Mouse (Mus musculus): Measurements from ENCODE around the gene Fam166b.

Gene Fam166b

GRCm38 (mm10) chr4:43406162-43406971 lies 22.6 kb downstream of the Fam166b start:
- in situ Hi-C loops (cut with MboI, MseI) = no loop called here

GRCm38 (mm10) chr4:43404697-43405096 lies 24.2 kb downstream of the Fam166b start:
- in situ Hi-C loops (cut with MboI, MseI) = no loop called here

- in situ Hi-C loops (cut with MboI, MseI) = no loop called here
Observed at GRCm38 (mm10) chr4:43402212-43402611, 26.7 kb downstream of the Fam166b start.

DNA sequence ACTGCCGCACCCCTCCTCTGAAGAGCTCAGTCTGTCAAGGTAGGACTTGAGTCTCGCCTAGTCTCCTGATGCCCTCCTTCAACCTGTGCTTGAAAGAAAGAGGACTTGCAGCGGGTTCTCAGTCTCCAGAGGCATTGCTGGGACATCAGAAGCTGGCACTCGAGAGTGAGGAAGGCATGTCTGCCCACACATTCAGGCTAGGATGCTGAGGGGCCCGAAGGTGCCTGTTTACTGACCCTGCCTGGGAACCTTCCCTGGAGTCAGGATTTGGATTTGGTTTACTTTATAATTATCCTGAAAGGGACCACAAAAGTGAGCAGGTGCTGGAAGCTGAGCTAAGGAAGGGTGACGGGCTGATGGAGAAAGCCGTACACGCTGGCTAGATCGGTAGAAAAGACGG lies 27.4 kb downstream of the Fam166b start:
- in situ Hi-C loops (cut with MboI, MseI) = no loop called here

GRCm38 (mm10) chr4:43400976-43401375 lies 28.0 kb downstream of the Fam166b start:
- in situ Hi-C loops (cut with MboI, MseI) = no loop called here

DNA sequence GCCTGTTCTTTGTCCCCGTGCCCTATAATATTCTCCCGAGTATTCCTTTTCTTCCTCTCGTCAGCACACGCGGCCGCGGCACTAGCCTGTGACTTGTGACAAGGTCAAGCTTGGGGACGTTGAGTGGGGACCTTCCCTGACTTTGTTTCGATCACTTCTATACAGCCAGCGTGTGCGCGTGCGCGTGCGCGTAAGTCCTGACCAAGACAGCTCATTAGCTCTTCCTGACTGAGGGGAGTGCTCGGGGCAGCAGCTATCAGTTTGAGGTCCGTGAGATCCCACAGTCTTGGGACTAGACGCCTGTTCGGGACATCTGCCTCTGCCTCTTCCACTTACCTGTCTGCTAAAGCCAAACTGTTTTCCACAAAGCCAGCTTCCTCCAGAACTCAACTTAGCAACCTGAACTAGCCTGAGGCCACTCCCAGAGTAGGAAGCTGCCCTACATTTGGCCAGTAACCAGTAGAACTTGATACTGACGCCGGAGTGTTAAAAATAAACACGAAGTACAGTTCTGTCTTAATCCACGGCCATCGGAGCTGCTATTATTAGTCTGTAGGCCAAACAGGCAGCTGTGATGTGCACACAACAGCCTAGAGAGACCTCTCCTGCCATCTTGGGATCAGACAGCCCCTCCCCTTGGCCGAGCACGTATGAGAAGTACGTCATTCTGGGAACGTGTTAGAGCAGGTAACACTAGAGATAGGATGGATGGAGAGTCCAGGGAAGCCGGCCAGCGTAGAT lies 29.4 kb downstream of the Fam166b start:
- in situ Hi-C loops (cut with MboI, MseI) = no loop called here

GRCm38 (mm10) chr4:43398829-43399331 lies 30.1 kb downstream of the Fam166b start:
- in situ Hi-C loops (cut with MboI, MseI) = no loop called here

GRCm38 (mm10) chr4:43398014-43398413 lies 30.9 kb downstream of the Fam166b start:
- in situ Hi-C loops (cut with MboI, MseI) = no loop called here

GRCm38 (mm10) chr4:43396381-43396780 lies 32.6 kb downstream of the Fam166b start:
- in situ Hi-C loops (cut with MboI, MseI) = no loop called here

DNA sequence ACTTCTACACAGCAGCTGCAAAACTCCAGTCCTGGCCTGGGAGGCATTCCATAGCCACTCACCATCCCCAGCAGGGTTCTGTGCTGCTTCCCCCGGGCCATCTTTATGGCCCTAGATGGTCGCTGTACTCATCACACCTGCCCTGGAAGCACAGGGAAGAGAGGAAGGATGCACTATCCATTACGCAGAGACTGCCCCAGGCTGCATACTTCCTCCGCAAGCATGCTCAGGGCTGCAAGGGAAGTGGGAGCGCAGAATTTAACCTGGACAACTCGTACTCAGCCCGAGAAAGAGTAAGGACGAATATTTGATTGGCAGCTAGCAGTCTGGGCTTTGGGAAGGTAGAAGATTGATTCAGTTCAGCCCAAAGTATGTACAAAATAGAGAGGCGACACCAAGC lies 33.1 kb downstream of the Fam166b start:
- in situ Hi-C loops (cut with MboI, MseI) = no loop called here

DNA sequence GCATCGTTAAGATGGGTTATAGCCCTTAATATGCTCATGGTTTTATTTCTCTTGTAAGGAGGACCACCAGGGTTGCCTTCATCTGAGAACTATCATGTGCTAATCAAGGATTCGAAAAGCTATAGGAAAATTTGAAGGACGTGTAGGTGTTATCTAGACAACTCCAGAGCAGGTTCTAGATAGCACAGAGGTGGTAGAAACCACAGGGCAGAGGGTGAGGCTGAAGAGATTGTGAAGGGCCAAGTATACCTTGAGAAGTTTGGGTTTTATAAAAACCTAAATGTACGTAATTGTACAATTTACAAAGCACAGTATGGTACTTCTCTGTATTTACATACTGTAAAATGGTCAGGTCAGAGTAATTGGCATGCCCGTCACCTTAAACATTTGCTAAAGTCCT lies 33.8 kb downstream of the Fam166b start:
- in situ Hi-C loops (cut with MboI, MseI) = no loop called here

- in situ Hi-C loops (cut with MboI, MseI) = no loop called here
Observed at GRCm38 (mm10) chr4:43394345-43394891, 34.5 kb downstream of the Fam166b start.

DNA sequence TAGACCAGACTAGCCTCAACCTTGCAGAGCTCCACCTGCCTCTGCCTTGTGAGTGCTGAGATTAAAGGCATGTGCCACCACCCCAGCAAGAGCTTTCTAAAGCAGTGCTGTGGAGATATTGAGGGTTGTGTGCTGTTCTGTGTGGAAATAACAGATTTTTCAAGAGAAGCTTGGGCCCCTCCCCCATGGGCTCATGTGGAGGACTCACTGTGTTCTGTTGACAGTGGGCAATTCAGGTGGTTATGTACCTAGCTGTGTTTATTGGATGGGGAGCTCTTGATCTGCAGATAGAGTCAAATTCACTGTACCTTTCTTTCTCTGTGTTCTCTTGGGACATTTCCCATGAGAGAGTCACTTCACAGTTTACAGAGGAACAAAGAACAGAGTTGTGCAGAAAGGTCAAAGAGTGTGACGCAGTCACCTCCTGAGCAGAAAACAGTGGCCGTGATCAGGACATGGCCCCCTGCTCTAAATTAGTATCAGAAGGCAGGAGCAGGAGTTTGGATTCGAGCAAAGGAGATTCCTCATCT lies 37.3 kb downstream of the Fam166b start:
- in situ Hi-C loops (cut with MboI, MseI) = no loop called here

DNA sequence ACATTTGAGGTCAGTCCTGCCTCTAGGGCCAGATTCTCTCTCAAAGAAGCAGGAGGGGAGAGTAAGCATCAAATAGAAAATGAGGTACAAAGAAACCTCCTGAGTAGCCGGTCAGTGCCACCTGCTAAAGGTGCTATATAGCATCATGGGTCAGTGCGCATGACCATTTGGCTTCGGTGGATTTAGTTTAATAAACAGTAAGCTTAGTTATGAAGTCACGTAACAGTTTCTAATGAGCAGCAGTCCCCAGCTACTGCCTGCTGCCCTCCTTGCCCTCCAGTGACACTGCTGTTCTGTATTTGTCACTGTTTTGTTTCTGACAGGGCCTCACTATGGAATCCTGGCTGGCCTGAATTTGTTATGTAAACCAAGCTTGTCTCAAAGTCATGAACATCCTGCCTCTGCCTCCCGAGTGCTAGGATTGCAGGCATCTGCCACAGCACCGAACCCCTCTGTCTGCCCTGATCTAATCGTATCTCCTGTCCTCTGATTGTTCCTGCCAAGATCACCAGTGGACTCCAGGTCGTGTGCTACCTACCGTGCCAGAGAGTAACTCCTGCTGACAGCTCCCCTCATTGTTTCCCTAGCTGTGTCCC lies 39.0 kb downstream of the Fam166b start:
- in situ Hi-C loops (cut with MboI, MseI) = no loop called here

GRCm38 (mm10) chr4:43389390-43389789 lies 39.5 kb downstream of the Fam166b start:
- in situ Hi-C loops (cut with MboI, MseI) = no loop called here

DNA sequence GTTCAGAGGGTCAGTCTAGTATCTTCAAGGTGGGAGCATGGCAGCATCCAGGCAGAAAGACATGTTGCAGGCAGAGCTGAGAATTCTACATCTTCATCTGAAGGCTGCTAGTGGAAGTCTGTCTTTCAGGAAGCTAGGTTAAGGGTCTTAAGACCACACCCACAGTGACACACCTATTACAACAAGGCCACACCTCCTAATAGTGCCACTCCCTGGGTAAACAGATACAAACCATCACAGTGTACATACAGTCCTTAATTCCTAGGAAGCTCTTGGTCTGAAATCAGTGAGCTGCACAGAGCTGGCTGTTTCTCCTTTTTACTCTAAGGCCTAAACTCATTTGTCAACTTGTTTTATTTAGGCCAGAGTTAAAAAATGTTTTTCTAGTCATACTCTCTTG lies 42.0 kb downstream of the Fam166b start:
- in situ Hi-C loops (cut with MboI, MseI) = no loop called here

- in situ Hi-C loops (cut with MboI, MseI) = no loop called here
Observed at GRCm38 (mm10) chr4:43384541-43384940, 44.4 kb downstream of the Fam166b start.

DNA sequence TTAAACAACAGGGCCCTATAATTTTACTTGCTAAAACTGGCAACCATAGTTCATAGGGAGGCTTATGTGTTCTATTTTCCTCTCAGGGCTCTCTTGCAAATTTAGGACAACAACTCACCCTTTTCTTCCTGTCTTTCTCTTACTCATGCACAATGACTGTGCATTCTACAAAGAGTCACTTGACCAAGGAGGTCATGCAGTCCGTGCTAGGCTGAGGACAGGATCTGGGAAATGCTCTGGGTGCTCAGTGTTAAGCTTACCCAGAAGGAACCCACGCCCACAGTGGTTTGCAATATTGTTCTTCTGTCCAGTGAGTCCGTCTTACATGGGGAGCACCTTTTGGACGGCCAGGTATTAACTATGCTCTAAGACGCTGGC lies 44.9 kb downstream of the Fam166b start:
- in situ Hi-C loops (cut with MboI, MseI) = no loop called here

- in situ Hi-C loops (cut with MboI, MseI) = no loop called here
Observed at GRCm38 (mm10) chr4:43383246-43384082, 45.5 kb downstream of the Fam166b start.

DNA sequence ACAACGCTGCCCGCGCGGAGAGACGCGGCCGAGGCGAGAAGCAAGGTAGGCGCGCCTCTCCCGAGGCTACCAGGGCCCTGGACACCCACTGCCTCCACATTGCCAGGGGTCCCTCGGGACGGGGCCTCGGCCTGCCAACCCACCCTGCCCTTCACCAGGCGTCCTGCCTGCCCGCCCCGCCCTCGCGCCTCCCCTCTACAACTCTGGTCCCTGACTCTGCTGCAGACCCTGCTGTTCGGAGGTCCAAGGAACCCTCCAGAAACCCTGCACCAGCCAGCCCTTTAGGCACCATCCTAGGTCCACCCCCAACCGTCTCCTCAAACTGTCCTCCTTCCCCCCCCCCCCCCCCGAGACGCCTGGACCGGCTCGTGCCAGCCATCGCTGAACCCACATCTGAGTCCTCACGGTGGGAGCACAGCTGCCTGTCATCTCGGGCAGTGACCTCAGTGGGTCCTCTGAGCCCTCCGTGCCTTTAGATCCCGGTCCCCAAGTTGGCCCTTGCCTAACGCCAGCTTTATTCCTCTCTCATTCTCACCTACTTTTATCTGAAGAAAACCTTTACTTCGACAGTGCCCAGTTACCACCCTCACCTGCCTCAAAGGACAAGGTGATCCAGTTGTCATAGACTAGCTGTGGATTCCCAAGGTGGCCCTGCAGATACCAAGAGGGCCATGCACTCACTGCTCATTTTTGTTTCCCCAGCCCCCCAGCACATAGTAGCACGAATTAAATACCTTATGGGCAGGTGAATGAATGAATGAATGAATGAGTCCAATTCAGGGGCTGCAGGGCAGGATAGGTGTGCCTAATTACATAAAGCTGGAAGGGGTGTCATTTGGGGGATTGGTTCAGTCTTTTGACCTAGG lies 46.5 kb downstream of the Fam166b start:
- in situ Hi-C loops (cut with MboI, MseI) = no loop called here
